Mouse (Mus musculus) megakaryocyte, embryonic 14.5 days (primary cell): ENCODE data around the gene Poc1a. TPM values are rescaled to one million over a fixed set of nuclear protein-coding genes. Genes with fewer than 3 reads are reported as not detected.

Source experiments
- H3K27me3 ChIP-seq: replicated peaks from 2 replicates; pipeline ENCODE3; 2012; ENCODE audit warnings: inconsistent platforms
- H3K36me3 ChIP-seq: replicated peaks from 2 replicates; pipeline ENCODE3; 2012; ENCODE audit warnings: low read length, inconsistent platforms, mixed read lengths
- H3K4me1 ChIP-seq: 2 replicates; pipeline ENCODE4 v1.6.1; 2012; ENCODE audit warnings: inconsistent platforms
- H3K4me3 ChIP-seq: replicated peaks from 2 replicates; pipeline ENCODE3; 2012; ENCODE audit warnings: moderate library complexity, mild to moderate bottlenecking, inconsistent platforms
- H3K9me3 ChIP-seq: 2 replicates; pipeline ENCODE4 v1.6.1; 2012; ENCODE audit warnings: inconsistent platforms
- FLI1 ChIP-seq: IDR thresholded peaks from 2 replicates; pipeline ENCODE4 v1.6.1; 2012; ENCODE audit warnings: low read length, inconsistent platforms, mixed read lengths
- GATA1 ChIP-seq: IDR thresholded peaks from 3 replicates; pipeline ENCODE4 v1.6.1; 2012; ENCODE audit warnings: mixed read lengths, low read length, inconsistent platforms, borderline replicate concordance
- polyA plus RNA-seq: library from polyadenylated mRNA; stranded (reverse); fragments of >175 nt; gene quantifications from 2 replicates; pipeline ENCODE4 v1.2.3, GENCODE M21; 2012; ENCODE audit warnings: low replicate concordance; ENCODE audit not compliant: insufficient read depth

Gene Poc1a
- polyA plus RNA-seq, 1 experiment, result 6.6 TPM

- H3K9me3 ChIP-seq, result no peaks in the 10 kb centered on the region
Observed at GRCm38 (mm10) chr9:106308555-106308954, 27.7 kb downstream of the Poc1a start.

GRCm38 (mm10) chr9:106308983-106309382 lies 28.1 kb downstream of the Poc1a start:
- Histone ChIP-seq H3K27me3 (peaks cover 2% of the 10 kb centered on the region), H3K4me3 (no peak overlapping the region), H3K9me3 (no peaks in the 10 kb centered on the region), H3K36me3 (peaks cover 61% of the 10 kb centered on the region), H3K4me1 (peaks cover 32% of the 10 kb centered on the region)
- no peak for TF ChIP-seq GATA1
- TF ChIP-seq FLI1, result no peak

More at GRCm38 (mm10) chr9:106308555-106308954, 27.7 kb downstream of the Poc1a start:
- TF ChIP-seq FLI1 (no peak), GATA1 (no peak)
- peaks cover 61% of the 10 kb centered on the region for H3K36me3 ChIP-seq
- H3K27me3 ChIP-seq, result peaks cover 2% of the 10 kb centered on the region
- H3K4me1 ChIP-seq, result peaks cover 32% of the 10 kb centered on the region
- peak overlapping the region; percentile 38 for H3K4me3 ChIP-seq

GRCm38 (mm10) chr9:106309859-106310258 lies 29.0 kb downstream of the Poc1a start:
- Histone ChIP-seq H3K36me3 (peaks cover 53% of the 10 kb centered on the region), H3K4me1 (peaks cover 32% of the 10 kb centered on the region), H3K9me3 (no peaks in the 10 kb centered on the region), H3K4me3 (no peak overlapping the region), H3K27me3 (no peaks in the 10 kb centered on the region)
- no peak for TF ChIP-seq FLI1
- no peak for TF ChIP-seq GATA1

- Histone ChIP-seq H3K36me3 (peaks cover 44% of the 10 kb centered on the region), H3K9me3 (no peaks in the 10 kb centered on the region), H3K27me3 (peaks cover 2% of the 10 kb centered on the region), H3K4me1 (peaks cover 26% of the 10 kb centered on the region), H3K4me3 (no peak overlapping the region)
- TF ChIP-seq FLI1 (no peak), GATA1 (no peak)
Observed at GRCm38 (mm10) chr9:106311625-106312191, 30.8 kb downstream of the Poc1a start.

- Histone ChIP-seq H3K4me1 (peaks cover 13% of the 10 kb centered on the region), H3K36me3 (peaks cover 39% of the 10 kb centered on the region), H3K27me3 (peaks cover 2% of the 10 kb centered on the region), H3K4me3 (no peak overlapping the region), H3K9me3 (no peaks in the 10 kb centered on the region)
- TF ChIP-seq GATA1 (no peak), FLI1 (no peak)
Observed at GRCm38 (mm10) chr9:106312950-106313360, 32.1 kb downstream of the Poc1a start.

GRCm38 (mm10) chr9:106314196-106314595 lies 33.3 kb downstream of the Poc1a start:
- H3K36me3 ChIP-seq, result peaks cover 34% of the 10 kb centered on the region
- peaks cover 11% of the 10 kb centered on the region for H3K4me1 ChIP-seq
- H3K9me3 ChIP-seq, result no peaks in the 10 kb centered on the region
- no peak overlapping the region for H3K4me3 ChIP-seq
- no peak for TF ChIP-seq FLI1
- TF ChIP-seq GATA1, result no peak
- peaks cover 2% of the 10 kb centered on the region for H3K27me3 ChIP-seq

GRCm38 (mm10) chr9:106318074-106318473 lies 37.2 kb downstream of the Poc1a start:
- Histone ChIP-seq H3K9me3 (no peaks in the 10 kb centered on the region), H3K4me1 (peaks cover 11% of the 10 kb centered on the region), H3K4me3 (no peak overlapping the region), H3K27me3 (peaks cover 2% of the 10 kb centered on the region), H3K36me3 (peaks cover 9% of the 10 kb centered on the region)
- TF ChIP-seq FLI1 (no peak), GATA1 (no peak)

GRCm38 (mm10) chr9:106319095-106319494 lies 38.2 kb downstream of the Poc1a start:
- TF ChIP-seq GATA1 (no peak), FLI1 (no peak)
- peaks cover 7% of the 10 kb centered on the region for H3K36me3 ChIP-seq
- peaks cover 4% of the 10 kb centered on the region for H3K27me3 ChIP-seq

GRCm38 (mm10) chr9:106322497-106322896 lies 41.6 kb downstream of the Poc1a start:
- Histone ChIP-seq H3K27me3 (peaks cover 5% of the 10 kb centered on the region), H3K4me3 (no peak overlapping the region), H3K4me1 (peaks cover 11% of the 10 kb centered on the region), H3K36me3 (peaks cover 9% of the 10 kb centered on the region), H3K9me3 (no peaks in the 10 kb centered on the region)
- TF ChIP-seq GATA1, result no peak
- TF ChIP-seq FLI1, result no peak

More at GRCm38 (mm10) chr9:106319095-106319494, 38.2 kb downstream of the Poc1a start:
- H3K4me1 ChIP-seq, result peaks cover 11% of the 10 kb centered on the region
- H3K9me3 ChIP-seq, result no peaks in the 10 kb centered on the region
- H3K4me3 ChIP-seq, result no peak overlapping the region

GRCm38 (mm10) chr9:106326241-106326640 lies 45.4 kb downstream of the Poc1a start:
- H3K27me3 ChIP-seq, result peaks cover 13% of the 10 kb centered on the region
- H3K4me3 ChIP-seq, result no peak overlapping the region
- H3K4me1 ChIP-seq, result peaks cover 4% of the 10 kb centered on the region; the same call in 1 of the 2 replicates
- H3K36me3 ChIP-seq, result peaks cover 22% of the 10 kb centered on the region
- H3K9me3 ChIP-seq, result no peaks in the 10 kb centered on the region
- no peak for TF ChIP-seq GATA1
- no peak for TF ChIP-seq FLI1
